Mouse (Mus musculus): Measurements from ENCODE around the gene Hsf5.

Hsf5 gene

GRCm38 (mm10) chr11:87590841-87591525, 26.0 kb upstream of the Hsf5 start:
- DNase-seq, result peak; percentile 62 to 67

GRCm38 (mm10) chr11:87591526-87592353, 25.2 kb upstream of the Hsf5 start, which contains the start of gene Mtmr4:
Mtmr4 (plus strand) TSS chr11:87592162.
- peak; percentile 99 for DNase-seq

GRCm38 (mm10) chr11:87592354-87592695, 24.6 kb upstream of the Hsf5 start:
- DNase-seq, result no peak

- DNase-seq, result peak in 1 of 2 experiments; percentile 38
Measured at GRCm38 (mm10) chr11:87592713-87593598, 24.0 kb upstream of the Hsf5 start.

GRCm38 (mm10) chr11:87595327-87595841, 21.6 kb upstream of the Hsf5 start:
- peak; percentile 90 to 93 for DNase-seq

- DNase-seq, result peak in 1 of 2 experiments; percentile 51
Measured at GRCm38 (mm10) chr11:87595976-87596375, 21.0 kb upstream of the Hsf5 start.

GRCm38 (mm10) chr11:87596492-87596891, 20.5 kb upstream of the Hsf5 start:
- DNase-seq, result no peak

GRCm38 (mm10) chr11:87597061-87597460, 19.9 kb upstream of the Hsf5 start:
- no peak for DNase-seq

GRCm38 (mm10) chr11:87599395-87600089, 17.4 kb upstream of the Hsf5 start:
- no peak for DNase-seq

GRCm38 (mm10) chr11:87600322-87600853, 16.6 kb upstream of the Hsf5 start:
- no peak for DNase-seq

- no peak for DNase-seq
Measured at GRCm38 (mm10) chr11:87602234-87602633, 14.7 kb upstream of the Hsf5 start.

- DNase-seq, result no peak
Measured at GRCm38 (mm10) chr11:87603571-87603970, 13.4 kb upstream of the Hsf5 start.

GRCm38 (mm10) chr11:87609264-87609663, 7.7 kb upstream of the Hsf5 start:
- DNase-seq, result peak in 1 of 2 experiments; percentile 59

GRCm38 (mm10) chr11:87611547-87611946, 5.4 kb upstream of the Hsf5 start:
- no peak for DNase-seq

- no peak for DNase-seq
Measured at GRCm38 (mm10) chr11:87613972-87614371, 3.0 kb upstream of the Hsf5 start.

- DNase-seq, result no peak
Measured at GRCm38 (mm10) chr11:87615551-87615950, 1.4 kb upstream of the Hsf5 start.

- DNase-seq, result no peak
Measured at GRCm38 (mm10) chr11:87615952-87616351, 1.0 kb upstream of the Hsf5 start.

GRCm38 (mm10) chr11:87617606-87618005, 642 bp downstream of the Hsf5 start:
- DNase-seq, result no peak

- no peak for DNase-seq
Measured at GRCm38 (mm10) chr11:87623160-87623559, 6.2 kb downstream of the Hsf5 start.

GRCm38 (mm10) chr11:87629859-87630258, 12.9 kb downstream of the Hsf5 start:
- DNase-seq, result peak in 1 of 2 experiments; percentile 66

- no peak for DNase-seq
Measured at GRCm38 (mm10) chr11:87638793-87639192, 21.8 kb downstream of the Hsf5 start.

- DNase-seq, result peak; percentile 78 to 80
Measured at GRCm38 (mm10) chr11:87639206-87639605, 22.2 kb downstream of the Hsf5 start.
